Mouse (Mus musculus) limb, embryonic 13.5 days (tissue): ENCODE data around the gene Slco2a1. TPM values are rescaled to one million over a fixed set of nuclear protein-coding genes. Genes with fewer than 3 reads are reported as not detected.

ENCODE experiments used
- ATAC-seq: fragments of 200-750 bp; cut with Nextera tagmentation; 2 replicates; pipeline ENCODE4 v1.8.0; 2017; ENCODE audit warnings: low read depth, moderate number of reproducible peaks, moderate TSS enrichment; ENCODE audit not compliant: low FRiP score
- H3K27ac ChIP-seq: fragments of 300-500 bp; sonication (generic); 2 replicates; pipeline ENCODE4 v1.5.1; 2015; ENCODE audit warnings: inconsistent platforms, mild to moderate bottlenecking, moderate library complexity
- H3K27me3 ChIP-seq: fragments of 300-500 bp; sonication (generic); 2 replicates; pipeline ENCODE4 v1.6.1; 2015; ENCODE audit warnings: mild to moderate bottlenecking, inconsistent platforms
- H3K36me3 ChIP-seq: fragments of 300-500 bp; sonication (generic); 2 replicates; pipeline ENCODE4 v1.6.1; 2015; ENCODE audit warnings: inconsistent platforms, mild to moderate bottlenecking, moderate library complexity
- H3K4me1 ChIP-seq: fragments of 300-500 bp; sonication (generic); 2 replicates; pipeline ENCODE4 v1.6.1; 2015; ENCODE audit warnings: inconsistent platforms
- H3K4me2 ChIP-seq: fragments of 300-500 bp; sonication (generic); replicated peaks from 2 replicates; pipeline ENCODE4 v1.6.1; 2015; ENCODE audit warnings: inconsistent platforms, mild to moderate bottlenecking, moderate library complexity
- H3K4me3 ChIP-seq: fragments of 300-500 bp; sonication (generic); 2 replicates; pipeline ENCODE4 v1.5.1; 2015; ENCODE audit warnings: moderate library complexity, mild to moderate bottlenecking, inconsistent platforms
- H3K9ac ChIP-seq: fragments of 300-500 bp; sonication (generic); 2 replicates; pipeline ENCODE4 v1.6.1; 2015; ENCODE audit warnings: mild to moderate bottlenecking, inconsistent platforms
- H3K9me3 ChIP-seq: fragments of 300-500 bp; sonication (generic); 2 replicates; pipeline ENCODE4 v1.6.1; 2016; ENCODE audit warnings: inconsistent platforms
- WGBS: fragments of 180-500 bp; shearing (Covaris S2); methylation state at CpG from one replicate; pipeline ENCODE4 v1.1.7; 2015; 5-methylcytosine and 5-hydroxymethylcytosine counted together
- polyA plus RNA-seq: library from polyadenylated mRNA; unstranded; fragments of >200 nt; fragmentation: Nextera tagmentation; extraction: Ambion mirVana; gene quantifications from 2 replicates; pipeline ENCODE4 v1.2.1, GENCODE M21; 2015

Slco2a1 gene
- polyA plus RNA-seq, 1 experiment from 2014 or later, result 2.5 TPM

DNA sequence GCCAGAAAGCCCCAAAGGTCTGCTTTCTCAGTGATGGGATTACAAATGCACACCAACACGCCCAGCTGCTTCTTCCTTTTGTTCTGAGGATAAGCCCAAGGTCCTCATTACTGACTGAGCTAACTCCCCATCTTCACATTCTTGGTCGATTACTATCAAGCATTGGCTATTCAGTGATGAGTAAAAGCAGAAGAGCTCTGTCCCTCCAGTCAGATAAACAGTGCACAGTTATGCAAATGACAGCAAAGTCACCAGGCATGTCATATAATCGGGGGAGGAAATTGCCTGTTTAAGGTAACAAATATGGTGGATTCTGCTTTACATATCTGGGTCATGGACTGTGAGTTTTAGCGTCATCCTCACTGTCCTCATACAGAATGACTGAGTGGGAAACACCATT, 35.6 kb downstream of the Slco2a1 start:
- no peak overlapping the region for H3K27ac ChIP-seq
- H3K36me3 ChIP-seq, result no peaks in the 10 kb centered on the region
- H3K4me3 ChIP-seq, result no peak overlapping the region
- ATAC-seq, result no peak
- H3K4me2 ChIP-seq, result no peak overlapping the region
- H3K4me1 ChIP-seq, result no peaks in the 10 kb centered on the region
- WGBS, result 83% methylated on average over 4 of the region's 4 CpGs
- H3K9me3 ChIP-seq, result no peaks in the 10 kb centered on the region
- H3K9ac ChIP-seq, result no peak overlapping the region
- H3K27me3 ChIP-seq, result no peaks in the 10 kb centered on the region

DNA sequence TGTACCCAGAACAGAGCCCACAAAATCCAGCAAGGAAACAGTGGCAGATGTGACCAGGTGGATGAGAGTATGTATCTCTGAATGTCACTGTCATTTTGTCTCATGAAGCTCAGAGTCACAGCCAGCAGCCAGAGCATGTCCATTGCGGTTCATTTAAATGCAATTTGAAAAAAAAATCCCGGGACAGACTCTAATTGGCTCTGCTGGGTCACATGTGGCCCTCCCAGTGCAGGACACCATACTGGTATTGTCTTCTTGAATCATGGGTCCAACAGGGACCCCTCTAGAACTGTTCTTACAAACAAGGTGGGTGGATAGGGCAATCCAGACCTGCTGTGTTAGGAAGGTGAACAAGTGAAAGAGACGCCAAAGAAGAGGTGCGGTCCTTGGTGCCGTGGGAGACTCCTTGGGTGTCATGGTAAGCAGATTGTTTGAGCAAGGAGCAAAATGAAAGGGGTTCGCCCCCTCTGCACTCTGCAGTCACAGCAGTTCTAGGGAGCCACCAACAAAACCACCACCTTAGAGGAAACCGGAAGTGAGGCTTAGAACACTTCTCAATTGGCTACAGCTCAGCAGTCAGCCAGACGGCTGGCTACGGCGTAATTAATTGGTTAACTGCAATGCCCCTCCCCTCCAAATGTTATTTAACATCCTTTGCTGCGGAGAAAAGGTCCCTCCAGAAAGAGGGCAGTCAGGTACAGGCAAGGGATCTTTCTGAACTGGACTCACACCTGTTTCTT, 38.8 kb downstream of the Slco2a1 start:
- H3K27ac ChIP-seq, result no peak overlapping the region
- no peak for ATAC-seq
- no peaks in the 10 kb centered on the region for H3K4me1 ChIP-seq
- WGBS, result 63% methylated on average over 11 of the region's 11 CpGs
- H3K9me3 ChIP-seq, result no peaks in the 10 kb centered on the region
- no peak overlapping the region for H3K4me3 ChIP-seq
- no peaks in the 10 kb centered on the region for H3K27me3 ChIP-seq
- H3K4me2 ChIP-seq, result no peak overlapping the region
- H3K36me3 ChIP-seq, result no peaks in the 10 kb centered on the region
- H3K9ac ChIP-seq, result no peak overlapping the region

DNA sequence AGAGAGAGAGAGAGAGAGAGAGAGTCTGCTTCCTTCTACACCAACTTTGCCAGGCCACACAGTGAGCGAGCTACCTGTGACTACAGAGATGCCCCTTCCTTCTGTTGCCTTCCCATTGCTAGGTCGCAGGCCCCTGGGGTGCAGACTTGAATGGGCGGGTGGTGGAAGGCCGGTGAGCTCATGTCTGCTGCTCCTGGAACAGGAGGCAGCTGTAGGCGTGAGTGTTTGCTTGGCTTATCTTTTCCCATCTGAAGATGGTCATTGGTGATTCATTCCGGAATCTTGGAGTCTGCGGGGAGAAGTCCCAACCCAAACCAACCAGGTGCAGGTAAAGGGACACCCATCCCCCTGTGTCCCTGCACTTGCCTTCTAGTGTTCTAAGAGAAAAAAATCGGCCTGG, 40.5 kb downstream of the Slco2a1 start:
- 75% methylated on average over 8 of the region's 8 CpGs for WGBS
- Histone ChIP-seq H3K27me3 (no peaks in the 10 kb centered on the region), H3K9me3 (no peaks in the 10 kb centered on the region), H3K36me3 (no peaks in the 10 kb centered on the region), H3K4me2 (no peak overlapping the region), H3K4me3 (no peak overlapping the region), H3K27ac (no peak overlapping the region), H3K9ac (no peak overlapping the region), H3K4me1 (no peaks in the 10 kb centered on the region)
- ATAC-seq, result no peak

DNA sequence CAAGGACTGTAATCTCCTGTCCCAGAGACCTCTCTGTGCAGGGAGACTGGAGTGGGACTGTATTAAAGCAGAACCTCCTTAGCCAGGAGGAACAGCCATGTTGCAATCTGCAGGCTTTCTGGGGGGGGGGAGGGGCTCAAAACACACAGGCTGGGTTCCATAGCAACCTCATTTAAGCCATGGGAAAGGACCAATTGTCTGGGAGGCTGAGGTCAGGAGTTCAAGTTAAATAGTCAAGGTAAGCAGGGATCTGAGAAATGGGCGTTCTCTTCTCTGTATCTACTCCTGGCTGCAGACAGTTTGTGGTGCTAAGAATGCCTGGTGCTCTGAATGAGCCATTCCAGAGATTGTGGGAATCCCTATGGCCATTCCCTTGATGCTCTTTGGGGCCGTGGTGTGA, 41.5 kb downstream of the Slco2a1 start:
- Histone ChIP-seq H3K9me3 (no peaks in the 10 kb centered on the region), H3K4me3 (no peak overlapping the region), H3K27ac (no peak overlapping the region), H3K4me2 (no peak overlapping the region), H3K27me3 (no peaks in the 10 kb centered on the region), H3K4me1 (no peaks in the 10 kb centered on the region), H3K36me3 (no peaks in the 10 kb centered on the region), H3K9ac (no peak overlapping the region)
- ATAC-seq, result no peak
- 81% methylated on average over 2 of the region's 2 CpGs for WGBS

DNA sequence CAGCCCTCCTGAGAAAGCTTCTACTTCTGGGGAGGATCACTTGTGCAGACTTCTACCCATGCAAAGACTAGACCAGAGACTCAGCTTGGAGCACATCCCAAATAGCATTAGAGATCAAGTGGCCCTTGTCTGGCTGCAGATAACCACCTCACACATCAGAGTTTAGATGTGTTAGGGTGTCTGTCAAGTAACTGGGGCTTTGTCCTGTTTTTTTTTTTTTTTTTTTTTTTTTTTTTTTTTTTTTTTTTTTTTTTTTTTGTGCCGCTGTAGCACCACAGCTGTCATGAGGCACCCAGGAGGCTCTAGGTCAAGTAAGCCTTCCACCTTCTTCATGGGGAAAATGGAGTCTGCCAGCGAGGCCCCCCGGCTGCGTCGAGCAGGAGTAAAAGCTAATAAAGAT, 42.7 kb downstream of the Slco2a1 start:
- Histone ChIP-seq H3K9ac (no peak overlapping the region), H3K9me3 (no peaks in the 10 kb centered on the region), H3K4me2 (no peak overlapping the region), H3K36me3 (no peaks in the 10 kb centered on the region), H3K27me3 (no peaks in the 10 kb centered on the region), H3K4me3 (no peak overlapping the region), H3K27ac (no peak overlapping the region), H3K4me1 (no peaks in the 10 kb centered on the region)
- no peak for ATAC-seq
- WGBS, result 76% methylated on average over 5 of the region's 5 CpGs

DNA sequence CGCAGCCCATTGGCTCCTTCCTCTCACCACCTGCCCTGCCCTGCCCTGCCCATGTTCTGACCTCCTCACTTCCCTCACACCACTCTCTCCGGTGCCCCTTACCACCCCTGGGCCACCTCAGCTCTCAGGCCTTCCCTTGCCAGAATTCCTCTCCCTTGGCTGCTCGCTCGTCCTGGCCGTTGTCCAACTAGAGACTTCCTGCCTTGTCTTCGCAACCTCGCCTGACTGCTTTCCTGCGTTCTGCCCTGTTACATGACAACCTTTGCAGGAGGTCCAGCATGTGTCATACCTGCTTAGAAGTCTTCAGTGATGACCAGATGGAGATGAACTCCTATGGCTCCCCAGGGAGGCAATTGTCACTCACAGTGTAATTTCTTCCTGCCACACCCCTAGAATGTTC, 43.7 kb downstream of the Slco2a1 start:
- no peak overlapping the region for H3K27ac ChIP-seq
- H3K36me3 ChIP-seq, result no peaks in the 10 kb centered on the region
- H3K9ac ChIP-seq, result no peak overlapping the region
- no peak overlapping the region for H3K4me2 ChIP-seq
- no peaks in the 10 kb centered on the region for H3K4me1 ChIP-seq
- H3K4me3 ChIP-seq, result no peak overlapping the region
- no peaks in the 10 kb centered on the region for H3K27me3 ChIP-seq
- WGBS, result 77% methylated on average over 8 of the region's 8 CpGs
- no peak for ATAC-seq
- H3K9me3 ChIP-seq, result no peaks in the 10 kb centered on the region

DNA sequence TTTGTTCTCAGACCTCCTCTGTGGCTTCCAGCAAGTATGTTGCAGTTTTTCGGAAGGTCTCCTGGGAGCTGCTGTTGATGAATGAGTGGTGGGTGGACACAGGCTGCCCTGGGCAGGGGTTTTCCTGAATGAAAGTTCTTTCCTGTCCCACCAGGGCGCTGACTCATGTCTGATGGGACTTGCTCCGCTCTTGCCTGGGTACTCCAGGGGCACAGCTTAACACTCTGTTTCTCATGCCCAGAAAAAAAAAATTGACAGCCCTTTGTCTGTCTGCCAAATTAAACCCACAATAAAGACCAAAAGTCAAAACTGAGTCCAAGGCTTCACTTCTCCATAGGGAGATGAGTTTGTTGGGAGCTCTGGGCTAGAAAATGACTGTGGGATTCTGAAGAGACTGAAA, 44.9 kb downstream of the Slco2a1 start:
- H3K4me1 ChIP-seq, result no peaks in the 10 kb centered on the region
- no peak overlapping the region for H3K27ac ChIP-seq
- 78% methylated on average over 3 of the region's 3 CpGs for WGBS
- ATAC-seq, result no peak
- H3K9me3 ChIP-seq, result no peaks in the 10 kb centered on the region
- H3K4me2 ChIP-seq, result no peak overlapping the region
- H3K27me3 ChIP-seq, result no peaks in the 10 kb centered on the region
- no peaks in the 10 kb centered on the region for H3K36me3 ChIP-seq
- H3K4me3 ChIP-seq, result no peak overlapping the region
- no peak overlapping the region for H3K9ac ChIP-seq

DNA sequence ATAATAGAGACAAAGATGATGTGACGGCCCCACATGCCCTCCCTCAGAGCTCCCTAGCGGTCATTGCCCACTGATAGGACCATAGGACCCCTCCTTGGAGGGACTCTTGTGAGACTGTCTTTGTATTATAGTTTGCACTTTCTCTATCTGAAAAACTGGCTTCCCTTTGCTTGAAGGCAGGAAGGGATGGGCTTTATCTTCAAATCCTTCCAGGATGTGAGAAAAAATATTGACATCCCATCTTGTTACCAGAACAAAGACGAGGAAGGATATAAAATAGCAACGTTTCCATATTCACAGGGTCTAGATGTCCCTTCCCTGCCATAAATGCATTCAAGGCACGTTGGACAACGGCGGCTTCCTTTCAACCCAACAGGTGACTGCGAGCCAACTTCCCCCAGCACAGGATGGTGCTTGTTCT, 48.5 kb downstream of the Slco2a1 start:
- Histone ChIP-seq H3K9ac (no peak overlapping the region), H3K27me3 (no peaks in the 10 kb centered on the region), H3K36me3 (no peaks in the 10 kb centered on the region), H3K4me2 (no peak overlapping the region), H3K4me3 (no peak overlapping the region), H3K4me1 (no peaks in the 10 kb centered on the region), H3K9me3 (no peaks in the 10 kb centered on the region), H3K27ac (no peak overlapping the region)
- WGBS, result 72% methylated on average over 8 of the region's 8 CpGs
- ATAC-seq, result no peak

DNA sequence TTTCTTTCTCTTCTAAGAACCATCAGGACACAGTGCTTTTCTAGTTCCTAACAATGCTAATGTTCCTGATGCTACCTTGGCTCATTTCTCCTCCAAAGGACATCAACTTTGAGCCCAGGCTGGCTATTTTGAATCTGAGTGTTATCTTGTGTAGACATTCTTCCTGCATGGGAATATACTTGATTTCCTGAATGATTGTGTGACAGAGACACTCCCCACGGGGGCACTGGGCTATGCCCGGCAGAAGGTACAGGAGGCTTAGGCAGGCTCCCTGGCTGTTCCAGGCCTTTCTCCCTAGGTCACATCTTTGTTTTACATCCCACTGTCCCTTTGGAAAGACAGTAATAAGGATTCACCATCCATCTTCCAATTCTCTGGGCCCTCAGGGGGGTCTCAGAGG, 49.8 kb downstream of the Slco2a1 start:
- Histone ChIP-seq H3K9ac (no peak overlapping the region), H3K9me3 (no peaks in the 10 kb centered on the region), H3K4me3 (no peak overlapping the region), H3K27ac (no peak overlapping the region), H3K36me3 (no peaks in the 10 kb centered on the region), H3K4me2 (no peak overlapping the region), H3K27me3 (no peaks in the 10 kb centered on the region), H3K4me1 (no peaks in the 10 kb centered on the region)
- ATAC-seq, result no peak
- 76% methylated on average over 2 of the region's 2 CpGs for WGBS

DNA sequence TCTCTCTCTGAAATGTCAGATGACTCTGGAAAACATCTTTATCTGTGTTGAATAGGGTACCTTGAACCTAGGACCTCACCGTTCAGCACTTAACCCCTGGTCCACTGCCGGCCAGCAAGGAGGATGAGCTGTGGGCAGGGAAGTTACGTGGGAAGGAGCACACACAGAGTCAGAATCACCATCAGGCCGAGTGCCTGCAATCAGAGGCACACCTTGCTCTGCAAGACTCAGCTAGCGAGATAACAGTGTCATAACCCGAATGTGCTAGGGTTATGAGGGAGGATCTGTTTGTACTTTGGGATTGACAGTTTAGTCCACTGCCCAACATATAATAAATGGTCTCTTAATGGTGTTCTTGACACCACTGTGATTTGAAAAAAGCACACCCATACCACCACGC, 50.2 kb downstream of the Slco2a1 start:
- Histone ChIP-seq H3K27me3 (no peaks in the 10 kb centered on the region), H3K4me1 (no peaks in the 10 kb centered on the region), H3K4me2 (no peak overlapping the region), H3K4me3 (no peak overlapping the region), H3K9me3 (no peaks in the 10 kb centered on the region), H3K27ac (no peak overlapping the region), H3K9ac (no peak overlapping the region), H3K36me3 (no peaks in the 10 kb centered on the region)
- ATAC-seq, result no peak
- WGBS, result 83% methylated on average over 7 of the region's 7 CpGs

DNA sequence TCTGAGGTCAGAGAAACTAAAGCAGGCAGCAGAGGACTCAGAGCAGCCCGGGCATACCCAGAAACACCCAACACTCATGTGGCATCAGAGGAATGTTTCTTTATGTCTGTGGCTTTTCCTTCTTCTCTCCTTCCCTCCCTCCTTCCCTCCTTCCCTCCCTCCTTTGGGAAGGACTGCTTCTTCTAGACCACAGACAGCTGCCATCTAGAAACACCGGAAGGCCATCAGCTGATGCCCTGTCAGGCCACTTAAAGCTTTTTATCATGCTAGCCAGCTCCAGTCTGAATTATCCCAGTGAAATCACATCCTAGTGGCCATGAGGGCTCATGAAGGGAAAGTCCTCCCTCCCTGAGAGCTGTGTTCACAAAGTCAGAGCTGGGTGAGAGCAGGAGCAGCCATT, 52.1 kb downstream of the Slco2a1 start:
- Histone ChIP-seq H3K27ac (no peak overlapping the region), H3K4me1 (no peaks in the 10 kb centered on the region), H3K27me3 (no peaks in the 10 kb centered on the region), H3K4me2 (no peak overlapping the region), H3K9ac (no peak overlapping the region), H3K36me3 (no peaks in the 10 kb centered on the region), H3K9me3 (no peaks in the 10 kb centered on the region), H3K4me3 (no peak overlapping the region)
- 71% methylated on average over 2 of the region's 2 CpGs for WGBS
- ATAC-seq, result no peak

DNA sequence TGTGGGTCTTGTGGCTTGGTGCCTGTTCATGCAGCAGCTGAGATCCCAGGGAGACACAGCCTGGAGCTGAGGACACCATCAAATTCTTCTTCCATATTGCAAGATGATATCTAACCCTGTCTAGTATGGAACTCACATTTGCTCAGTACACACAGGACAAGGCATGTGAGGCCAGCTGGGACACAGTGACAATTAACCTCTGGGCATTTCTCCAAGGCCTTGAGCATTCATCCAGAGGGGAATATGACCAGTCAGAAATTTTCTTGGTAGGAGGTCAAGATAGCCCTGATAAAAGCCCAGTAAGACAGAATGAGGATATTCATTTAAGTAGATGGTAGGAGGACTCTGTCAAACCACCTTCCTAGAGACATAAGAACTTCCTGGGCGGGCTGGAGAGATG, 56.9 kb downstream of the Slco2a1 start:
- H3K27me3 ChIP-seq, result no peaks in the 10 kb centered on the region
- H3K9me3 ChIP-seq, result no peaks in the 10 kb centered on the region
- H3K4me1 ChIP-seq, result no peaks in the 10 kb centered on the region
- 66% methylated on average over 1 of the region's 1 CpGs for WGBS
- no peaks in the 10 kb centered on the region for H3K36me3 ChIP-seq
- H3K27ac ChIP-seq, result no peak overlapping the region
- H3K9ac ChIP-seq, result no peak overlapping the region
- H3K4me3 ChIP-seq, result no peak overlapping the region
- H3K4me2 ChIP-seq, result no peak overlapping the region
- ATAC-seq, result no peak

DNA sequence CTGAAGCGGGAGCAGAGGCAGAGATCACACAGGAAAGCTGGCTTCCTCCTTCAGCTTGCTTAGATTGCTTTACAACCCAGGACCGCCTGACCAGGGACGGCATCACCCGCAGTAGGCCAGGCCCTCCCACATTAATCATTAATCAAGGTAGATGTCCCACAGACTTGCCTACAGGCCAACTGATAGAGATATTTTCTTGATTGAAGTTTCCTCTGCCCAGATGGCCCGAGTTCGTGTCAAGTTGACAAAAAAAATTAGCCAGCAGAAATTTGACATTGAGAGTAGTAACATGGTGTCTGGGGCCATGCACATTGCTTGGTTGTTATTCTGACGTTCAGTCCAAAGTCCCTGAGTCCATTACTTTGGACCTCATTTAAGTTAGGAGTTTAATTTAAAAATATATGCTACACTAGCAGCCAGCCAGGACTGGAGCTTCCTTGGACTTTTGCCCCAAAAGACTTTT, 60.6 kb downstream of the Slco2a1 start:
- no peak overlapping the region for H3K27ac ChIP-seq
- no peak overlapping the region for H3K4me3 ChIP-seq
- no peaks in the 10 kb centered on the region for H3K27me3 ChIP-seq
- H3K36me3 ChIP-seq, result no peaks in the 10 kb centered on the region
- no peaks in the 10 kb centered on the region for H3K9me3 ChIP-seq
- 65% methylated on average over 7 of the region's 7 CpGs for WGBS
- no peak overlapping the region for H3K4me2 ChIP-seq
- H3K9ac ChIP-seq, result no peak overlapping the region
- no peaks in the 10 kb centered on the region for H3K4me1 ChIP-seq
- no peak for ATAC-seq
